Mouse (Mus musculus): ENCODE measurements around the gene Cplane1.

DNA sequence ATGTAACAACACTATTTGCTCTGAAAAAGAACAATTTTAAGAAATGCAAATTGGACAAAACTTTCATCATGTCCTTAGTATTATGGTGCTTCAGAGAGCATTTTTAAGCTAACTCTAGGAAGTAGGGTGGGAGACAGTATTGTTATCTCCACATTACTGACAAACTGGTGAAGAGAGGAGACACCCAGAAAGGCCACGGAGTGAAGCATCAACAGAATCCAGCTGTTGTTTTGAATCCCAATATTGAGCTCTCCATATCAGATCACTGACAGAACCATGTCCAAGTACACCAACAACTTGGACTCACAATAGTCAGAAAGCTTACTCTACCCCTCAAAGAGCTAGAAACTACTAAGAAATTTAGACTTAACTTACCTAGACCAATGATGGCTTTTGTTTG is 136.6 kb downstream of the Cplane1 start:
- TF ChIP-seq EP300 (IDR thresholded peaks at IDR 0.05; ENCODE audit: low read depth) (no peak), CTCF (IDR thresholded peaks at IDR 0.05; ENCODE audit: low read depth) (no peak)
